Mouse (Mus musculus) spleen, adult 2 months (tissue): ENCODE results near the gene Fads2. TPM values are rescaled to one million over a fixed set of nuclear protein-coding genes. Genes with fewer than 3 reads are reported as not detected.

Experiments
- DNase-seq, 2 experiments: peaks; one replicate each; pipeline versions ENCODE4 v3.0.0 to v3.0.0-alpha.2; 2012 to 2021; ENCODE audit warnings: low spot score in 2 of 2, low read depth in 1 of 2
- H3K27ac ChIP-seq: fragments of 200-500 bp; 2 replicates; pipeline ENCODE4 v1.5.1; 2012; ENCODE audit warnings: low read length, inconsistent platforms; ENCODE audit not compliant: insufficient read depth
- H3K27me3 ChIP-seq: fragments of 200-500 bp; 2 replicates; pipeline ENCODE4 v1.6.1; 2012; ENCODE audit warnings: mild to moderate bottlenecking, moderate library complexity, low read length, inconsistent platforms; ENCODE audit not compliant: control insufficient read depth, insufficient read depth
- H3K36me3 ChIP-seq: fragments of 200-500 bp; 2 replicates; pipeline ENCODE4 v1.6.1; 2012; ENCODE audit warnings: mild to moderate bottlenecking, low read length, inconsistent platforms; ENCODE audit not compliant: control insufficient read depth, insufficient read depth
- H3K4me1 ChIP-seq: fragments of 200-500 bp; 2 replicates; pipeline ENCODE4 v1.6.1; 2011; ENCODE audit warnings: inconsistent platforms; ENCODE audit not compliant: control insufficient read depth, insufficient read depth, insufficient read length
- H3K4me3 ChIP-seq: fragments of 200-500 bp; 2 replicates; pipeline ENCODE4 v1.5.1; 2011; ENCODE audit warnings: mild to moderate bottlenecking, inconsistent platforms; ENCODE audit not compliant: insufficient read depth, insufficient read length; ENCODE audit errors: extremely low read depth
- CTCF ChIP-seq: fragments of 200-500 bp; IDR thresholded peaks from 2 replicates; pipeline ENCODE4 v1.5.1; 2011; ENCODE audit warnings: mild to moderate bottlenecking, inconsistent platforms; ENCODE audit not compliant: insufficient read depth, insufficient read length, insufficient replicate concordance; ENCODE audit errors: extremely low read depth
- POLR2A ChIP-seq: fragments of 200-500 bp; IDR thresholded peaks from 2 replicates; pipeline ENCODE4 v1.6.1; 2011; ENCODE audit warnings: low read depth, low read length, inconsistent platforms
- WGBS: fragments of 180-500 bp; shearing (Covaris S2); methylation state at CpG from one replicate; pipeline ENCODE4 v1.1.7; 2018; 5-methylcytosine and 5-hydroxymethylcytosine counted together
- polyA plus RNA-seq: library from polyadenylated mRNA; depleted of rRNA; stranded (reverse); fragments of >200 nt; gene quantifications from 2 replicates; pipeline ENCODE4 v1.2.3, GENCODE M21; 2012

Fads2 gene
- polyA plus RNA-seq, 1 experiment = 9.6 TPM

- H3K4me3 ChIP-seq = no peak overlapping the region
- no peaks in the 10 kb centered on the region for H3K4me1 ChIP-seq
- WGBS = 88% methylated on average over 1 of the region's 1 CpGs
- H3K27ac ChIP-seq = no peak overlapping the region
- H3K27me3 ChIP-seq = no peaks in the 10 kb centered on the region
- DNase-seq = no peak
- TF ChIP-seq POLR2A (no peak), CTCF (no peak)
- no peaks in the 10 kb centered on the region for H3K36me3 ChIP-seq
Measured at GRCm38 (mm10) chr19:10058352-10058825, 43.2 kb downstream of the Fads2 start.

GRCm38 (mm10) chr19:10057486-10058351 lies 43.8 kb downstream of the Fads2 start:
- no peaks in the 10 kb centered on the region for H3K36me3 ChIP-seq
- no peak overlapping the region for H3K27ac ChIP-seq
- 88% methylated on average over 11 of the region's 11 CpGs for WGBS
- TF ChIP-seq POLR2A = no peak
- no peak for DNase-seq
- H3K4me3 ChIP-seq = no peak overlapping the region
- H3K4me1 ChIP-seq = no peaks in the 10 kb centered on the region
- H3K27me3 ChIP-seq = no peaks in the 10 kb centered on the region

GRCm38 (mm10) chr19:10056686-10057085 lies 44.9 kb downstream of the Fads2 start:
- DNase-seq = no peak
- H3K4me3 ChIP-seq = no peak overlapping the region
- H3K36me3 ChIP-seq = no peaks in the 10 kb centered on the region
- TF ChIP-seq CTCF (no peak), POLR2A (no peak)
- no peaks in the 10 kb centered on the region for H3K27me3 ChIP-seq
- 89% methylated on average over 3 of the region's 3 CpGs for WGBS
- no peak overlapping the region for H3K27ac ChIP-seq
- H3K4me1 ChIP-seq = no peaks in the 10 kb centered on the region

GRCm38 (mm10) chr19:10055783-10056660 lies 45.5 kb downstream of the Fads2 start:
- H3K4me1 ChIP-seq = no peaks in the 10 kb centered on the region
- TF ChIP-seq POLR2A = no peak
- TF ChIP-seq CTCF = no peak
- DNase-seq = no peak
- H3K36me3 ChIP-seq = no peaks in the 10 kb centered on the region
- H3K27ac ChIP-seq = no peak overlapping the region
- no peaks in the 10 kb centered on the region for H3K27me3 ChIP-seq
- H3K4me3 ChIP-seq = no peak overlapping the region
- WGBS = 92% methylated on average over 22 of the region's 22 CpGs

GRCm38 (mm10) chr19:10055261-10055660 lies 46.3 kb downstream of the Fads2 start:
- Histone ChIP-seq H3K27ac (no peak overlapping the region), H3K4me3 (no peak overlapping the region), H3K27me3 (no peaks in the 10 kb centered on the region), H3K4me1 (no peaks in the 10 kb centered on the region), H3K36me3 (no peaks in the 10 kb centered on the region)
- TF ChIP-seq CTCF (no peak), POLR2A (no peak)
- no peak for DNase-seq
- WGBS = 93% methylated on average over 3 of the region's 3 CpGs

- Histone ChIP-seq H3K27ac (no peak overlapping the region), H3K4me1 (no peaks in the 10 kb centered on the region), H3K4me3 (no peak overlapping the region), H3K36me3 (no peaks in the 10 kb centered on the region), H3K27me3 (no peaks in the 10 kb centered on the region)
- DNase-seq = no peak
- WGBS = 93% methylated on average over 6 of the region's 6 CpGs
- TF ChIP-seq POLR2A (no peak), CTCF (no peak)
Measured at GRCm38 (mm10) chr19:10054361-10055075, 47.0 kb downstream of the Fads2 start.
